Comparison of ENCODE assay signal across 28 mouse cellular contexts in genomic region chr19:34596811-34597210, GRCm38 (mm10). TPM values are rescaled to one million over a fixed set of nuclear protein-coding genes. Genes with fewer than 3 reads are reported as not detected.
A peak's percentile ranks its signal among the peaks of the same experiment; 100 is the strongest.
DNase-seq lines count a peak whose midpoint lies in the region; ATAC-seq and TF ChIP-seq lines count a peak whose summit lies in the region.
"Had no signal": no experiment of that assay in that cellular context is flagged by ENCODE, and none has a peak within 500 bp of the region (broad histone marks: within the 10 kb centered on the region; RNA-seq: fewer than 3 reads in every experiment).

No protein-coding gene starts in this region.

- H3K27ac ChIP-seq in kidney, embryonic 16.5 days (ENCODE audit: low read length): no peak overlapping the region
- no peak overlapping the region for H3K27ac ChIP-seq in MEL (ENCODE audit: control insufficient read depth, low read depth, low read length)
- H3K27ac ChIP-seq in stomach, postnatal 0 days (replicated peaks): no peak overlapping the region
- H3K27ac ChIP-seq: embryonic facial prominence, embryonic 15.5 days; forebrain, embryonic 15.5 days; heart, adult 2 months; hindbrain, embryonic 10.5 days; hindbrain, embryonic 14.5 days had no signal

- no peak for TF ChIP-seq RAD21 in MEL (IDR thresholded peaks at IDR 0.05; ENCODE audit: low read depth, low read length)

- H3K36me3 ChIP-seq in kidney, embryonic 16.5 days (ENCODE audit: insufficient read depth, low read length): no peaks in the 10 kb centered on the region
- peaks cover 0 to 9% of the 10 kb centered on the region in 2 experiments; a peak in 1 of 4 replicates for H3K36me3 ChIP-seq in MEL (ENCODE audit: control insufficient read depth in 1 of 2, insufficient read depth in 2 of 2, low read length in 2 of 2)
- H3K36me3 ChIP-seq in stomach, postnatal 0 days (ENCODE audit: control insufficient read depth, insufficient read depth, low read length): no peaks in the 10 kb centered on the region
- H3K36me3 ChIP-seq: embryonic facial prominence, embryonic 15.5 days; forebrain, embryonic 15.5 days; G1E; heart, embryonic 12.5 days; hindbrain, embryonic 10.5 days had no signal

- H3K9ac ChIP-seq in kidney, embryonic 16.5 days (replicated peaks; ENCODE audit: low read length): no peak overlapping the region
- H3K9ac ChIP-seq in MEL (ENCODE audit: control insufficient read depth, low read depth, low read length, poor library complexity, severe bottlenecking): no peak overlapping the region
- H3K9ac ChIP-seq in stomach, postnatal 0 days (ENCODE audit: low read length): no peak overlapping the region
- H3K9ac ChIP-seq: embryonic facial prominence, embryonic 15.5 days; forebrain, embryonic 15.5 days; heart, embryonic 12.5 days; hindbrain, embryonic 14.5 days had no signal

- H3K79me2 ChIP-seq in MEL (ENCODE audit: control insufficient read depth, insufficient read depth, low read length, poor library complexity): no peaks in the 10 kb centered on the region

- no peak for DNase-seq in kidney, postnatal 4 days
- DNase-seq in CD4-positive helper T cell, adult 2 months (ENCODE audit: low read depth, low spot score): peak; percentile 39
- peak; percentile 60 for DNase-seq in MEL (ENCODE audit: low read depth, low spot score)
- DNase-seq in layer of hippocampus, adult 11-12 months (ENCODE audit: low spot score): no peak
- DNase-seq in stomach, postnatal 0 days (ENCODE audit: low spot score): no peak
- no peak for DNase-seq in urinary bladder, adult 18-20 months (ENCODE audit: low spot score in 2 of 2)
- DNase-seq: adrenal gland, adult 2 months; adrenal gland, postnatal 25 days; B cell, adult 2 months; cerebellum, adult 18-20 months; cerebellum, adult 9-11 months; embryo, embryonic 11 days; gastrocnemius, postnatal 36 days; heart, adult 2 months had no signal

- H3K4me1 ChIP-seq in kidney, embryonic 16.5 days (ENCODE audit: insufficient read depth, low read length): no peaks in the 10 kb centered on the region
- H3K4me1 ChIP-seq in MEL (ENCODE audit: control insufficient read depth in 1 of 2, insufficient read depth in 2 of 2, low read length in 2 of 2): peaks cover 3 to 10% of the 10 kb centered on the region in 2 experiments; a peak in 3 of 4 replicates
- H3K4me1 ChIP-seq in stomach, postnatal 0 days (replicated peaks; ENCODE audit: control insufficient read depth, insufficient read depth): 0 out of 2 replicates have a peak, but pooled peaks cover 2% of the 10 kb centered on the region
- H3K4me1 ChIP-seq: hindbrain, embryonic 10.5 days had no signal

- no peaks in the 10 kb centered on the region for H3K9me3 ChIP-seq in kidney, embryonic 16.5 days (ENCODE audit: low read length)
- no peaks in the 10 kb centered on the region for H3K9me3 ChIP-seq in MEL (replicated peaks; ENCODE audit: insufficient read depth, low read length)
- H3K9me3 ChIP-seq in stomach, postnatal 0 days (ENCODE audit: control insufficient read depth, low read length): no peaks in the 10 kb centered on the region
- H3K9me3 ChIP-seq: embryonic facial prominence, embryonic 15.5 days; forebrain, embryonic 15.5 days; G1E; heart, embryonic 12.5 days; hindbrain, embryonic 10.5 days had no signal

- H3K4me2 ChIP-seq in kidney, embryonic 16.5 days (replicated peaks; ENCODE audit: low read depth, low read length): no peak overlapping the region
- no peak overlapping the region for H3K4me2 ChIP-seq in stomach, postnatal 0 days (replicated peaks; ENCODE audit: low read depth)
- H3K4me2 ChIP-seq: embryonic facial prominence, embryonic 15.5 days; forebrain, embryonic 15.5 days; heart, embryonic 12.5 days; hindbrain, embryonic 14.5 days had no signal

- H3K27me3 ChIP-seq in kidney, embryonic 16.5 days (ENCODE audit: insufficient read depth, low read length): no peaks in the 10 kb centered on the region
- H3K27me3 ChIP-seq in MEL (ENCODE audit: control insufficient read depth in 1 of 2, insufficient read depth in 2 of 2, low read length in 2 of 2): peaks cover 0 to 2% of the 10 kb centered on the region in 2 experiments; a peak in 1 of 4 replicates
- H3K27me3 ChIP-seq in stomach, postnatal 0 days (ENCODE audit: control insufficient read depth, insufficient read depth, low read length): no peaks in the 10 kb centered on the region
- H3K27me3 ChIP-seq: embryonic facial prominence, embryonic 15.5 days; forebrain, embryonic 15.5 days; heart, embryonic 12.5 days; Patski had no signal

- no peak for TF ChIP-seq CTCF in MEL (IDR thresholded peaks at IDR 0.05 in 2 of 3, conservative IDR thresholded peaks at IDR 0.05 in 1 of 3; ENCODE audit: control insufficient read depth in 1 of 3, insufficient read depth in 1 of 3, low read depth in 2 of 3, low read length in 3 of 3, poor library complexity in 1 of 3, severe bottlenecking in 1 of 3)
- TF ChIP-seq CTCF in stomach, postnatal 0 days (IDR thresholded peaks at IDR 0.05; ENCODE audit: low read depth): no peak

- TF ChIP-seq EP300 in MEL (IDR thresholded peaks at IDR 0.05; ENCODE audit: low read depth in 1 of 2, low read length in 2 of 2): no peak
- no peak for TF ChIP-seq EP300 in stomach, postnatal 0 days (optimal IDR thresholded peaks at IDR 0.05)

- peak; percentile 6; the same call in 1 of the 2 replicates for ATAC-seq in kidney, embryonic 16.5 days (ENCODE audit: low FRiP score, low TSS enrichment)
- ATAC-seq in megakaryocyte-erythroid progenitor cell, adult 5-6 weeks (replicated peaks; ENCODE audit: low FRiP score, low TSS enrichment, poor library complexity, severe bottlenecking): 0 out of 2 replicates have a peak, but pooled peaks have one; percentile 7
- ATAC-seq in stomach, postnatal 0 days (ENCODE audit: low FRiP score, low TSS enrichment): no peak
- ATAC-seq: activated CD4-positive, CD25-positive, alpha-beta regulatory T cell, adult 4 months; Patski had no signal

- no peak overlapping the region for H3K4me3 ChIP-seq in kidney, embryonic 16.5 days (ENCODE audit: low read length)
- no peak overlapping the region for H3K4me3 ChIP-seq in MEL (ENCODE audit: control insufficient read depth in 1 of 2, insufficient read depth in 1 of 2, low read depth in 2 of 2, low read length in 2 of 2)
- H3K4me3 ChIP-seq in stomach, postnatal 0 days (ENCODE audit: low read depth, low read length): no peak overlapping the region
- H3K4me3 ChIP-seq: embryonic facial prominence, embryonic 15.5 days; erythroblast, embryonic 14.5 days; forebrain, embryonic 15.5 days; heart, adult 2 months; heart, embryonic 12.5 days; hindbrain, embryonic 10.5 days had no signal

- TF ChIP-seq POLR2A in MEL (IDR thresholded peaks at IDR 0.05; ENCODE audit: control insufficient read depth in 1 of 2, insufficient read depth in 1 of 2, low read depth in 1 of 2, low read length in 2 of 2, poor library complexity in 1 of 2): no peak

TF ChIP-seq in MEL, 35 proteins besides CTCF, POLR2A, EP300 and RAD21 (continues in another document):
- TF ChIP-seq MYB (IDR thresholded peaks at IDR 0.05; ENCODE audit: low read depth, low read length) (no peak), USF1 (IDR thresholded peaks at IDR 0.05; ENCODE audit: low read depth, low read length) (no peak)

RNA-seq across cellular contexts. Expression of gene Ifit1bl1, which starts 4.9 kb away (rescaled TPM):
- polyA plus RNA-seq in kidney, embryonic 16.5 days (2015; fragmentation: Nextera tagmentation; extraction: Ambion mirVana): 0.16 and 0.18 TPM in 2 replicates
- 0.10 TPM in 1 of 2 replicates, not detected in the other for total RNA-seq in MEL (2012; rRNA removed)
- polyA plus RNA-seq in MEL (2012; ENCODE audit: insufficient read depth in 1 of 2, insufficient read length in 2 of 2, low read depth in 1 of 2, low replicate concordance in 2 of 2, missing spikeins in 1 of 2): under 1 TPM in 1 of 2 experiments, not detected in 1; 0.08 TPM
- not detected in 2 replicates for total RNA-seq in megakaryocyte-erythroid progenitor cell, adult 5-6 weeks (2014; fragmentation: Nextera tagmentation)
- 0.46 TPM in 1 of 2 replicates, not detected in the other for total RNA-seq in megakaryocyte-erythroid progenitor cell, adult 5-6 weeks (2017)
- 8.7 and 8.8 TPM in 2 replicates for polyA plus RNA-seq in stomach, postnatal 0 days (2015; fragmentation: Nextera tagmentation; extraction: Ambion mirVana)
- total RNA-seq: common myeloid progenitor, adult 5-6 weeks; gastrocnemius, adult 8-10 months; gastrocnemius, postnatal 36 days had no signal
- polyA plus RNA-seq: embryonic facial prominence, embryonic 11.5 days; G1E; hindbrain, embryonic 10.5 days had no signal

RNA-seq across cellular contexts. Expression of gene Ifit3b, which starts 11.0 kb away (rescaled TPM):
- 1.1 and 1.8 TPM in 2 replicates for polyA plus RNA-seq in kidney, embryonic 16.5 days (2015; fragmentation: Nextera tagmentation; extraction: Ambion mirVana)
- not detected in 2 replicates for total RNA-seq in MEL (2012; rRNA removed)
- polyA plus RNA-seq in MEL (2012; ENCODE audit: insufficient read depth in 1 of 2, insufficient read length in 2 of 2, low read depth in 1 of 2, low replicate concordance in 2 of 2, missing spikeins in 1 of 2): not detected
- not detected in 2 replicates for total RNA-seq in megakaryocyte-erythroid progenitor cell, adult 5-6 weeks (2014; fragmentation: Nextera tagmentation)
- total RNA-seq in megakaryocyte-erythroid progenitor cell, adult 5-6 weeks (2017): not detected in 2 replicates
- 0.61 and 0.74 TPM in 2 replicates for polyA plus RNA-seq in stomach, postnatal 0 days (2015; fragmentation: Nextera tagmentation; extraction: Ambion mirVana)
- total RNA-seq: common myeloid progenitor, adult 5-6 weeks; G1E had no signal
- polyA plus RNA-seq: embryonic facial prominence, embryonic 11.5 days; erythroblast, embryonic 14.5 days; G1E; hindbrain, embryonic 10.5 days had no signal

RNA-seq across cellular contexts. Expression of gene Ifit3, which starts 13.5 kb away (rescaled TPM):
- polyA plus RNA-seq in kidney, embryonic 16.5 days (2015; fragmentation: Nextera tagmentation; extraction: Ambion mirVana): 2.8 and 3.8 TPM in 2 replicates
- total RNA-seq in MEL (2012; rRNA removed): not detected in 2 replicates
- polyA plus RNA-seq in MEL (2012; ENCODE audit: insufficient read depth in 1 of 2, insufficient read length in 2 of 2, low read depth in 1 of 2, low replicate concordance in 2 of 2, missing spikeins in 1 of 2): under 1 TPM in 1 of 2 experiments, not detected in 1; 0.10 TPM
- total RNA-seq in megakaryocyte-erythroid progenitor cell, adult 5-6 weeks (2014; fragmentation: Nextera tagmentation): not detected in 2 replicates
- 0.69 and 1.2 TPM in 2 replicates for total RNA-seq in megakaryocyte-erythroid progenitor cell, adult 5-6 weeks (2017)
- polyA plus RNA-seq in stomach, postnatal 0 days (2015; fragmentation: Nextera tagmentation; extraction: Ambion mirVana): 2.5 and 2.7 TPM in 2 replicates
- polyA plus RNA-seq: erythroblast, embryonic 14.5 days; G1E had no signal

RNA-seq across cellular contexts. Expression of gene Ifit1bl2, which starts 43.7 kb away (rescaled TPM):
- 0.10 and 0.33 TPM in 2 replicates for polyA plus RNA-seq in kidney, embryonic 16.5 days (2015; fragmentation: Nextera tagmentation; extraction: Ambion mirVana)
- not detected in 2 replicates for total RNA-seq in MEL (2012; rRNA removed)
- not detected for polyA plus RNA-seq in MEL (2012; ENCODE audit: insufficient read depth in 1 of 2, insufficient read length in 2 of 2, low read depth in 1 of 2, low replicate concordance in 2 of 2, missing spikeins in 1 of 2)
- not detected in 2 replicates for total RNA-seq in megakaryocyte-erythroid progenitor cell, adult 5-6 weeks (2014; fragmentation: Nextera tagmentation)
- not detected in 2 replicates for total RNA-seq in megakaryocyte-erythroid progenitor cell, adult 5-6 weeks (2017)
- 0.04 and 0.10 TPM in 2 replicates for polyA plus RNA-seq in stomach, postnatal 0 days (2015; fragmentation: Nextera tagmentation; extraction: Ambion mirVana)
- total RNA-seq: common myeloid progenitor, adult 5-6 weeks; gastrocnemius, adult 8-10 months had no signal
- polyA plus RNA-seq: erythroblast, embryonic 14.5 days; G1E had no signal

RNA-seq across cellular contexts. Expression of gene Ifit1, which starts 43.9 kb away (rescaled TPM):
- 0.28 and 0.51 TPM in 2 replicates for polyA plus RNA-seq in kidney, embryonic 16.5 days (2015; fragmentation: Nextera tagmentation; extraction: Ambion mirVana)
- 0.12 TPM in 1 of 2 replicates, not detected in the other for total RNA-seq in MEL (2012; rRNA removed)
- polyA plus RNA-seq in MEL (2012; ENCODE audit: insufficient read depth in 1 of 2, insufficient read length in 2 of 2, low read depth in 1 of 2, low replicate concordance in 2 of 2, missing spikeins in 1 of 2): under 1 TPM in 1 of 2 experiments, not detected in 1; 0.31 TPM
- total RNA-seq in megakaryocyte-erythroid progenitor cell, adult 5-6 weeks (2014; fragmentation: Nextera tagmentation): 0.69 TPM in 1 of 2 replicates, not detected in the other
- total RNA-seq in megakaryocyte-erythroid progenitor cell, adult 5-6 weeks (2017): 1.8 and 2.9 TPM in 2 replicates
- polyA plus RNA-seq in stomach, postnatal 0 days (2015; fragmentation: Nextera tagmentation; extraction: Ambion mirVana): 2.1 and 2.4 TPM in 2 replicates
- polyA plus RNA-seq: erythroblast, embryonic 14.5 days; G1E had no signal

Comparison
In these comparisons a context has a peak if more than half of its experiments do, and no peak if none do; other contexts are left out.
1. DNase-seq: peak in CD4-positive helper T cell, adult 2 months (single experiment) and MEL (single experiment); none in kidney, postnatal 4 days (0 of 2), layer of hippocampus, adult 11-12 months (single experiment), stomach, postnatal 0 days (single experiment) and urinary bladder, adult 18-20 months (0 of 2).